Mouse (Mus musculus): ENCODE results near the gene Prpf39. TPM values are rescaled to one million over a fixed set of nuclear protein-coding genes. Genes with fewer than 3 reads are reported as not detected.
A peak's percentile ranks its signal among the peaks of the same experiment; 100 is the strongest.

Gene Prpf39
- polyA plus RNA-seq, 1 experiment from 2014 or later = 71.8 TPM

- no peak for ATAC-seq (ENCODE audit: insufficient number of reproducible peaks, insufficient read depth, low FRiP score, low read depth)
- Histone ChIP-seq H3K9me3 (ENCODE audit: control insufficient read depth, low read depth, low read length) (no peaks in the 10 kb centered on the region), H3K36me3 (ENCODE audit: control insufficient read depth, insufficient read depth, low read length) (no peaks in the 10 kb centered on the region), H3K27me3 (ENCODE audit: control insufficient read depth, insufficient read depth, low read length) (no peaks in the 10 kb centered on the region), H3K4me3 (ENCODE audit: low read depth, low read length) (peak overlapping the region; percentile 72), H3K27ac (ENCODE audit: low read length) (peak overlapping the region; percentile 79), H3K4me2 (replicated peaks; ENCODE audit: low read depth, low read length) (peak overlapping the region; percentile 70), H3K4me1 (ENCODE audit: control insufficient read depth, insufficient read depth, low read length) (0 out of 2 replicates have a peak, but pooled peaks cover 13% of the 10 kb centered on the region), H3K9ac (replicated peaks; ENCODE audit: low read depth, low read length) (peak overlapping the region; percentile 54)
- WGBS = under 1% methylated on average over 38 of the region's 41 CpGs
Measured at GRCm38 (mm10) chr12:65075733-65076310, 39.7 kb downstream of the Prpf39 start.

- H3K4me3 ChIP-seq (ENCODE audit: low read depth, low read length) = peak overlapping the region; percentile 72; the same call in 1 of the 2 replicates
- H3K27me3 ChIP-seq (ENCODE audit: control insufficient read depth, insufficient read depth, low read length) = no peaks in the 10 kb centered on the region
- ATAC-seq (ENCODE audit: insufficient number of reproducible peaks, insufficient read depth, low FRiP score, low read depth) = no peak
- H3K27ac ChIP-seq (ENCODE audit: low read length) = no peak overlapping the region
- H3K9ac ChIP-seq (replicated peaks; ENCODE audit: low read depth, low read length) = no peak overlapping the region
- H3K4me2 ChIP-seq (replicated peaks; ENCODE audit: low read depth, low read length) = peak overlapping the region; percentile 70
- no peaks in the 10 kb centered on the region; the same call in 1 of the 2 replicates for H3K36me3 ChIP-seq (ENCODE audit: control insufficient read depth, insufficient read depth, low read length)
- 0 out of 2 replicates have a peak, but pooled peaks cover 13% of the 10 kb centered on the region for H3K4me1 ChIP-seq (ENCODE audit: control insufficient read depth, insufficient read depth, low read length)
- H3K9me3 ChIP-seq (ENCODE audit: control insufficient read depth, low read depth, low read length) = no peaks in the 10 kb centered on the region
- 72% methylated on average over 9 of the region's 9 CpGs for WGBS
Measured at GRCm38 (mm10) chr12:65076906-65077305, 40.8 kb downstream of the Prpf39 start.

- Histone ChIP-seq H3K36me3 (ENCODE audit: control insufficient read depth, insufficient read depth, low read length) (peaks cover 11% of the 10 kb centered on the region), H3K4me3 (ENCODE audit: low read depth, low read length) (no peak overlapping the region), H3K4me2 (replicated peaks; ENCODE audit: low read depth, low read length) (no peak overlapping the region), H3K9me3 (ENCODE audit: control insufficient read depth, low read depth, low read length) (no peaks in the 10 kb centered on the region), H3K27me3 (ENCODE audit: control insufficient read depth, insufficient read depth, low read length) (no peaks in the 10 kb centered on the region), H3K27ac (ENCODE audit: low read length) (no peak overlapping the region), H3K4me1 (ENCODE audit: control insufficient read depth, insufficient read depth, low read length) (no peaks in the 10 kb centered on the region), H3K9ac (replicated peaks; ENCODE audit: low read depth, low read length) (no peak overlapping the region)
- ATAC-seq (ENCODE audit: insufficient number of reproducible peaks, insufficient read depth, low FRiP score, low read depth) = no peak
- WGBS = 81% methylated on average over 1 of the region's 1 CpGs
Measured at GRCm38 (mm10) chr12:65108746-65109145, 72.6 kb downstream of the Prpf39 start.

GRCm38 (mm10) chr12:65111503-65111902, 75.4 kb downstream of the Prpf39 start:
- Histone ChIP-seq H3K9ac (replicated peaks; ENCODE audit: low read depth, low read length) (no peak overlapping the region), H3K9me3 (ENCODE audit: control insufficient read depth, low read depth, low read length) (no peaks in the 10 kb centered on the region), H3K4me1 (ENCODE audit: control insufficient read depth, insufficient read depth, low read length) (no peaks in the 10 kb centered on the region), H3K27me3 (ENCODE audit: control insufficient read depth, insufficient read depth, low read length) (no peaks in the 10 kb centered on the region), H3K36me3 (ENCODE audit: control insufficient read depth, insufficient read depth, low read length) (peaks cover 6% of the 10 kb centered on the region), H3K4me3 (ENCODE audit: low read depth, low read length) (no peak overlapping the region), H3K27ac (ENCODE audit: low read length) (no peak overlapping the region), H3K4me2 (replicated peaks; ENCODE audit: low read depth, low read length) (no peak overlapping the region)
- WGBS = 93% methylated on average over 3 of the region's 3 CpGs
- ATAC-seq (ENCODE audit: insufficient number of reproducible peaks, insufficient read depth, low FRiP score, low read depth) = no peak

- Histone ChIP-seq H3K9me3 (ENCODE audit: control insufficient read depth, low read depth, low read length) (no peaks in the 10 kb centered on the region), H3K4me1 (ENCODE audit: control insufficient read depth, insufficient read depth, low read length) (no peaks in the 10 kb centered on the region), H3K9ac (replicated peaks; ENCODE audit: low read depth, low read length) (no peak overlapping the region), H3K4me2 (replicated peaks; ENCODE audit: low read depth, low read length) (no peak overlapping the region), H3K4me3 (ENCODE audit: low read depth, low read length) (no peak overlapping the region), H3K36me3 (ENCODE audit: control insufficient read depth, insufficient read depth, low read length) (peaks cover 9% of the 10 kb centered on the region; the same call in 1 of the 2 replicates), H3K27me3 (ENCODE audit: control insufficient read depth, insufficient read depth, low read length) (no peaks in the 10 kb centered on the region), H3K27ac (ENCODE audit: low read length) (no peak overlapping the region)
- ATAC-seq (ENCODE audit: insufficient number of reproducible peaks, insufficient read depth, low FRiP score, low read depth) = no peak
- WGBS = 100% methylated on average over 1 of the region's 1 CpGs
Measured at GRCm38 (mm10) chr12:65112811-65113210, 76.7 kb downstream of the Prpf39 start.

Other genes with a start within 250 kb of the Prpf39 start
- 3.1 and 3.6 TPM in 2 replicates for gene Gm527, start 118.4 kb upstream of the Prpf39 start, polyA plus RNA-seq (2014; fragmentation: Nextera tagmentation; extraction: Ambion mirVana)
- gene Klhl28, start 70.8 kb upstream of the Prpf39 start, polyA plus RNA-seq (2014; fragmentation: Nextera tagmentation; extraction: Ambion mirVana) = 18.2 TPM in 2 replicates
- 39.0 and 44.9 TPM in 2 replicates for gene Togaram1, start 70.5 kb upstream of the Prpf39 start, polyA plus RNA-seq (2014; fragmentation: Nextera tagmentation; extraction: Ambion mirVana)
- gene Fkbp3, start 37.7 kb downstream of the Prpf39 start, polyA plus RNA-seq (2014; fragmentation: Nextera tagmentation; extraction: Ambion mirVana) = 355 and 374 TPM in 2 replicates
- gene Fancm, start 39.3 kb downstream of the Prpf39 start, polyA plus RNA-seq (2014; fragmentation: Nextera tagmentation; extraction: Ambion mirVana) = 9.3 and 13.5 TPM in 2 replicates
- gene Mis18bp1, start 136.3 kb downstream of the Prpf39 start, polyA plus RNA-seq (2014; fragmentation: Nextera tagmentation; extraction: Ambion mirVana) = 61.7 and 63.8 TPM in 2 replicates
- not detected in 2 replicates for gene Wdr20rt, start 189.2 kb downstream of the Prpf39 start, polyA plus RNA-seq (2014; fragmentation: Nextera tagmentation; extraction: Ambion mirVana)

All from stomach, embryonic 14.5 days (tissue).